Mouse (Mus musculus): ENCODE data around the gene Usp18. TPM values are rescaled to one million over a fixed set of nuclear protein-coding genes. Genes with fewer than 3 reads are reported as not detected.

Usp18 gene
- polyA plus RNA-seq, 1 experiment from 2014 or later, result 0.26 TPM

- Histone ChIP-seq H3K27ac (no peak overlapping the region), H3K4me1 (no peaks in the 10 kb centered on the region), H3K4me3 (no peak overlapping the region), H3K27me3 (ENCODE audit: poor library complexity, severe bottlenecking) (no peaks in the 10 kb centered on the region), H3K36me3 (replicated peaks) (no peaks in the 10 kb centered on the region), H3K9me3 (no peaks in the 10 kb centered on the region)
- 74% methylated on average over 1 of the region's 1 CpGs for WGBS
- no peak for DNase-seq (ENCODE audit: extremely low spot score, low spot score)
Observed at GRCm38 (mm10) chr6:121232652-121233051, 13.1 kb upstream of the Usp18 start.

GRCm38 (mm10) chr6:121236386-121236785 lies 9.3 kb upstream of the Usp18 start:
- WGBS, result 90% methylated on average over 2 of the region's 2 CpGs
- no peaks in the 10 kb centered on the region for H3K4me1 ChIP-seq
- no peak for DNase-seq (ENCODE audit: extremely low spot score, low spot score)

GRCm38 (mm10) chr6:121238209-121238608 lies 7.5 kb upstream of the Usp18 start:
- WGBS, result 92% methylated on average over 4 of the region's 4 CpGs
- no peak overlapping the region for H3K4me3 ChIP-seq
- H3K36me3 ChIP-seq (replicated peaks), result no peaks in the 10 kb centered on the region
- no peaks in the 10 kb centered on the region for H3K4me1 ChIP-seq
- no peak for DNase-seq (ENCODE audit: extremely low spot score, low spot score)
- H3K27ac ChIP-seq, result no peak overlapping the region
- H3K27me3 ChIP-seq (ENCODE audit: poor library complexity, severe bottlenecking), result peaks cover 9% of the 10 kb centered on the region
- no peaks in the 10 kb centered on the region for H3K9me3 ChIP-seq

More at GRCm38 (mm10) chr6:121236386-121236785, 9.3 kb upstream of the Usp18 start:
- Histone ChIP-seq H3K36me3 (replicated peaks) (no peaks in the 10 kb centered on the region), H3K27ac (no peak overlapping the region), H3K9me3 (no peaks in the 10 kb centered on the region), H3K4me3 (no peak overlapping the region), H3K27me3 (ENCODE audit: poor library complexity, severe bottlenecking) (0 out of 2 replicates have a peak, but pooled peaks cover 3% of the 10 kb centered on the region)

DNA sequence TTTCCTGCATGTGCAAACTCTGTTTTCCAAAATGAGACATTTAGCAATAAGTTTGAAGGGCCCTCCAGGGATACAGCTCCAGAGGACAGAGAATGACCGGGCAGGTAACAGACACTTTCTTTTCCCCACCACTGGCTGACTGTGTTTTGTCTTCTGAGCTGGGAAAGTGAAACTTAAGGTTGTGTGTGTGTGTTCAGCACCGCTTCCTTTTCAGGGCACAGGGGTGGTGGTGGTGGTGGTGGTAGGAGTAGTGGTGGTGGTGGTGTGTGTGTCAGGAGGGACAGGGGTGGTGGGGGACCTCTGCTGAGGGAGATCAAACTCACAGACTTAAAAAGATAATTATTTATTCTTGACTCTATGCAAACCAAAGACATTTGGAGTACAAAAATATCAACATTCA lies 3.9 kb upstream of the Usp18 start:
- Histone ChIP-seq H3K9me3 (no peaks in the 10 kb centered on the region), H3K36me3 (replicated peaks) (no peaks in the 10 kb centered on the region), H3K4me1 (peaks cover 6% of the 10 kb centered on the region; the same call in 1 of the 2 replicates), H3K27ac (no peak overlapping the region), H3K4me3 (no peak overlapping the region), H3K27me3 (ENCODE audit: poor library complexity, severe bottlenecking) (peaks cover 43% of the 10 kb centered on the region)
- 91% methylated on average over 2 of the region's 2 CpGs for WGBS
- no peak for DNase-seq (ENCODE audit: extremely low spot score, low spot score)

DNA sequence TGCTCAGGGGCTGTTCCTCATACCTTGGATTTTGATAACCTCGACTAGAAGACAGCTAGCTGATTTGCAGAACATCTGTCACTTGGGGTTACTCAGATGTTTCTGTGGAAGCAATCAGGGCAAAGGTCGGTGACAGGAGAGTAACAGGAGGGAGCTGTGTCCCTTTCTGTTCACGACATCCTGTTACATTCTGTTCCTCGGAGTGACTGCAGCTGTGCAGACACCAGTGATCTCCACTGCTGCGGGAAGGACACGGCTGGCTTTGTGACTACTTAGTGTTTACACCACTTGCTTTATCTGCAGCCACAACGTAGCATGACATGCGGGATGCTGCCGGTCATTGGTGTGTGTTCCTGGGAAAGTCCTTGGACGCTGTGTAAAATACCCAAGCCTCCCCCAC lies 2.5 kb upstream of the Usp18 start:
- no peak for DNase-seq (ENCODE audit: extremely low spot score, low spot score)
- no peaks in the 10 kb centered on the region for H3K9me3 ChIP-seq
- H3K4me1 ChIP-seq, result peaks cover 6% of the 10 kb centered on the region; the same call in 1 of the 2 replicates
- H3K4me3 ChIP-seq, result no peak overlapping the region
- 69% methylated on average over 10 of the region's 10 CpGs for WGBS
- no peaks in the 10 kb centered on the region for H3K36me3 ChIP-seq (replicated peaks)
- no peak overlapping the region for H3K27ac ChIP-seq
- peaks cover 56% of the 10 kb centered on the region for H3K27me3 ChIP-seq (ENCODE audit: poor library complexity, severe bottlenecking)

- no peak for DNase-seq (ENCODE audit: extremely low spot score, low spot score)
- no peak overlapping the region for H3K27ac ChIP-seq
- peaks cover 52% of the 10 kb centered on the region for H3K27me3 ChIP-seq (ENCODE audit: poor library complexity, severe bottlenecking)
- 17% methylated on average over 4 of the region's 4 CpGs for WGBS
- H3K4me3 ChIP-seq, result peak overlapping the region; percentile 61
- peaks cover 7% of the 10 kb centered on the region; the same call in 1 of the 2 replicates for H3K4me1 ChIP-seq
- H3K36me3 ChIP-seq (replicated peaks), result no peaks in the 10 kb centered on the region
- no peaks in the 10 kb centered on the region for H3K9me3 ChIP-seq
Observed at GRCm38 (mm10) chr6:121246037-121246361, 293 bp downstream of the Usp18 start.

DNA sequence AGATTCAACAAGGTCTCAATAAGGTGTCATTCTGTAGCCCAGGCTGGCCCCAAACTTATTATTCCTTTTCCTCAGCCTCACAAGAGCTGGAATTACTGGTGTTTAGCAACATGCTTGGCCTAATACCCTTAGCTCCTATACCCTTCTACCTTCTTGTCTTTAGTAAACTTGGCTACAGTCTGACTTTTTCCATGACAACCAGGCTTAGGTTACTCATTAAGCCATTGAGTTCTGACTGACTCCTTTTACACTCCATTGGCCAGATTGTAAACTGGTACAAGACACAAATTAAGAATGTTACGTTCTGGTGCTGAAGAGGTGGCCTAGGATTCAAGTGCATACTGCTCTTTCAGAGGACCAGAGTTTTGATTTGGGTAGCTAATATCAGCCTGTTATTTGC lies 4.7 kb downstream of the Usp18 start:
- DNase-seq (ENCODE audit: extremely low spot score, low spot score), result no peak
- Histone ChIP-seq H3K4me1 (peaks cover 5% of the 10 kb centered on the region; the same call in 1 of the 2 replicates), H3K4me3 (no peak overlapping the region), H3K36me3 (replicated peaks) (no peaks in the 10 kb centered on the region), H3K9me3 (no peaks in the 10 kb centered on the region), H3K27ac (no peak overlapping the region), H3K27me3 (ENCODE audit: poor library complexity, severe bottlenecking) (peaks cover 25% of the 10 kb centered on the region)
- 81% methylated on average over 1 of the region's 1 CpGs for WGBS

- DNase-seq (ENCODE audit: extremely low spot score, low spot score), result no peak
- 78% methylated on average over 5 of the region's 5 CpGs for WGBS
- Histone ChIP-seq H3K9me3 (no peaks in the 10 kb centered on the region), H3K4me3 (no peak overlapping the region), H3K27ac (no peak overlapping the region), H3K4me1 (0 out of 2 replicates have a peak, but pooled peaks cover 3% of the 10 kb centered on the region), H3K27me3 (ENCODE audit: poor library complexity, severe bottlenecking) (peaks cover 18% of the 10 kb centered on the region), H3K36me3 (replicated peaks) (no peaks in the 10 kb centered on the region)
Observed at GRCm38 (mm10) chr6:121251256-121251655, 5.5 kb downstream of the Usp18 start.

DNA sequence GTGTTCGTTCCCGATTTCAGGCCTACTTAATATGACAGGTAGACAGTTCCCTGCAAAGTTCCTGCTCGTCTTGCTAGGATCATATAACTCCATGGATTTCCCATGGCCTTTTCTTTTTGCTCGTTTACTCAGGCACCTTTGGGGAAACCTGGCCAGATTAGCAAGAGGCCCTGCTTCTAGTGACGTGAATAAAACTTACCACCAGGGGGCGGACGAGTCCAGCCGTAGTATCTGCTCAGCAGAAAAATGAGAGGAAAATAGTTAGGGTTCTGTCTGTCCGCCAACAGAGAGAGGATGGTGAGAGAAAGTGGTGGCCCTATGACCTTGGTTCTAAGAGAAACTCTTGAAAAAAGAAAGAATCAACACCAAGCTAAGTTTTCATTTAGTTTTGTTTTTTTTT lies 14.8 kb downstream of the Usp18 start:
- Histone ChIP-seq H3K27ac (no peak overlapping the region), H3K9me3 (peaks cover 4% of the 10 kb centered on the region; the same call in 1 of the 2 replicates), H3K4me1 (no peaks in the 10 kb centered on the region), H3K36me3 (replicated peaks) (no peaks in the 10 kb centered on the region), H3K4me3 (no peak overlapping the region), H3K27me3 (ENCODE audit: poor library complexity, severe bottlenecking) (no peaks in the 10 kb centered on the region)
- WGBS, result 40% methylated on average over 9 of the region's 9 CpGs
- peak; percentile 62 for DNase-seq (ENCODE audit: extremely low spot score, low spot score)

DNA sequence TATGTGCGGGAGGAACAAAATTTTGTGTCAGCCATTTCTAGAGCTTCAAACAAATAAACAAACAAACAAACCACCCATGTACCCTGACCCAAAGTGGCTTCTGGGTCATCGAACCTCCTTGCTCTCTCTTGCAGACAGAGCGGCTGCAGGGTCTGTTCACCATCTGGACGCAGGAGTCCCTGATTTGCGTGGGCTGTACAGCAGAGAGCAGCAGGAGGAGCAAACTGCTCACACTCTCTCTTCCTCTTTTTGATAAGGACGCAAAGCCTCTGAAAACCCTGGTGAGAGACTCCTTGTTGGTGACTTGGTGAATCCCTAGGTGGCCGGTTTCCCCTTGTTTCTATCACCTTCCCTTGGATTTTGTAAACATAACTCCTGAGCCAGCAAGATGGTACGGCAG lies 15.5 kb downstream of the Usp18 start:
- Histone ChIP-seq H3K4me1 (no peaks in the 10 kb centered on the region), H3K36me3 (replicated peaks) (no peaks in the 10 kb centered on the region), H3K27me3 (ENCODE audit: poor library complexity, severe bottlenecking) (no peaks in the 10 kb centered on the region), H3K27ac (no peak overlapping the region), H3K4me3 (no peak overlapping the region), H3K9me3 (peaks cover 4% of the 10 kb centered on the region; the same call in 1 of the 2 replicates)
- no peak for DNase-seq (ENCODE audit: extremely low spot score, low spot score)
- 85% methylated on average over 8 of the region's 8 CpGs for WGBS

DNA sequence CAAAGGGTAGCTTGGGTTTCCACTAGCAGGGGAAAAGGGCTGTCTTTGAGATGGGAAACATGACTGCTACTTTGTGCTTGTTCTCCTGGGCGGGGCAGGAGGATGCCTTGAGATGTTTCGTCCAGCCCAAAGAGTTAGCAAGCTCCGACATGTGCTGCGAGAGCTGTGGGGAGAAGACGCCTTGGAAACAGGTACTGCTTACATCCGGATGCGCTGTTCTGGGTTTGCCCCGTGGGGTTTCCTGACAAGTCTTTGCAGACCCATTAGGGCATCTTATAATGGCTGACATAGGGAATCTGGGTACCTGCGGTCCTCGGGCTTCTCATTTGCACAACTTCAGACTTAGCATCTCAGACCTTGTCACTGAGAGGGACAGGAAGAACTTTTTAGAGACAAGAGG lies 16.3 kb downstream of the Usp18 start:
- no peak overlapping the region for H3K27ac ChIP-seq
- WGBS, result 92% methylated on average over 10 of the region's 10 CpGs
- H3K36me3 ChIP-seq (replicated peaks), result no peaks in the 10 kb centered on the region
- DNase-seq (ENCODE audit: extremely low spot score, low spot score), result no peak
- no peaks in the 10 kb centered on the region for H3K4me1 ChIP-seq
- no peak overlapping the region for H3K4me3 ChIP-seq
- H3K27me3 ChIP-seq (ENCODE audit: poor library complexity, severe bottlenecking), result no peaks in the 10 kb centered on the region
- H3K9me3 ChIP-seq, result peaks cover 4% of the 10 kb centered on the region; the same call in 1 of the 2 replicates

DNA sequence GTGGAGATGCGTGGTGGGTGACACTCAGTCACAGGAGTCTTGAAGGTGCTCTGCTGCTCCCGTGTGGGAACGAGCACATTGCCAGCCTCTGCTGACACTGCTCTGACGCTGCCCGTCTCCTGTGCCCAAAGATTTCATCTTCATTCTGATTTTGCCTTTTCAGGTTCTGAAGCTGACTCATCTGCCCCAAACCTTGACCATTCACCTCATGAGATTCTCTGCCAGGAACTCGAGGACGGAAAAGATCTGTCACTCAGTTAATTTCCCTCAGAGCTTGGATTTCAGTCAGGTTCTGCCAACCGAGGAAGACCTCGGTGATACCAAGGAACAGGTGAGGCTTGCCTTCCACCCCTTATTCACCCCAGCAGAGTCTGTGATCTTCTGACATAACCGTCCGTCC lies 16.8 kb downstream of the Usp18 start:
- no peak overlapping the region for H3K27ac ChIP-seq
- no peak overlapping the region for H3K4me3 ChIP-seq
- peaks cover 2% of the 10 kb centered on the region; the same call in 1 of the 2 replicates for H3K9me3 ChIP-seq
- no peaks in the 10 kb centered on the region for H3K4me1 ChIP-seq
- 93% methylated on average over 11 of the region's 11 CpGs for WGBS
- no peak for DNase-seq (ENCODE audit: extremely low spot score, low spot score)
- no peaks in the 10 kb centered on the region for H3K36me3 ChIP-seq (replicated peaks)
- no peaks in the 10 kb centered on the region for H3K27me3 ChIP-seq (ENCODE audit: poor library complexity, severe bottlenecking)

- Histone ChIP-seq H3K9me3 (no peaks in the 10 kb centered on the region), H3K4me1 (peaks cover 7% of the 10 kb centered on the region), H3K4me3 (no peak overlapping the region), H3K36me3 (replicated peaks) (no peaks in the 10 kb centered on the region), H3K27ac (no peak overlapping the region), H3K27me3 (ENCODE audit: poor library complexity, severe bottlenecking) (no peaks in the 10 kb centered on the region)
- WGBS, result 86% methylated on average over 6 of the region's 6 CpGs
- no peak for DNase-seq (ENCODE audit: extremely low spot score, low spot score)
Observed at GRCm38 (mm10) chr6:121270156-121270555, 24.4 kb downstream of the Usp18 start.

- Histone ChIP-seq H3K4me3 (peak overlapping the region; percentile 52; the same call in 1 of the 2 replicates), H3K4me1 (peaks cover 7% of the 10 kb centered on the region)
- 11% methylated on average over 4 of the region's 4 CpGs for WGBS
Observed at GRCm38 (mm10) chr6:121271707-121272074, 26.0 kb downstream of the Usp18 start.

More at GRCm38 (mm10) chr6:121271707-121272074, 26.0 kb downstream of the Usp18 start:
- no peak for DNase-seq (ENCODE audit: extremely low spot score, low spot score)
- no peak overlapping the region for H3K27ac ChIP-seq
- no peaks in the 10 kb centered on the region for H3K27me3 ChIP-seq (ENCODE audit: poor library complexity, severe bottlenecking)
- H3K36me3 ChIP-seq (replicated peaks), result no peaks in the 10 kb centered on the region
- H3K9me3 ChIP-seq, result no peaks in the 10 kb centered on the region
